Mouse (Mus musculus): ENCODE data around the gene Nfasc.

The Nfasc gene

GRCm38 (mm10) chr1:132541824-132542599, 199.6 kb downstream of the Nfasc start:
- no peak for DNase-seq (ENCODE audit: low spot score in 2 of 2)

GRCm38 (mm10) chr1:132541171-132541823, 200.3 kb downstream of the Nfasc start:
- DNase-seq (ENCODE audit: low spot score in 2 of 2): no peak

GRCm38 (mm10) chr1:132540701-132541100, 200.9 kb downstream of the Nfasc start:
- no peak for DNase-seq (ENCODE audit: low spot score in 2 of 2)

- no peak for DNase-seq (ENCODE audit: low spot score in 2 of 2)
These were observed 203.9 kb downstream of the Nfasc start for GRCm38 (mm10) chr1:132537736-132538135.

GRCm38 (mm10) chr1:132536416-132536815, 205.2 kb downstream of the Nfasc start:
- no peak for DNase-seq (ENCODE audit: low spot score in 2 of 2)

- DNase-seq (ENCODE audit: low spot score in 2 of 2): no peak
These were observed 206.1 kb downstream of the Nfasc start for GRCm38 (mm10) chr1:132535541-132535940.

- DNase-seq (ENCODE audit: low spot score in 2 of 2): peak in 1 of 2 experiments; percentile 23
These were observed 207.8 kb downstream of the Nfasc start for GRCm38 (mm10) chr1:132533840-132534239.

GRCm38 (mm10) chr1:132532521-132532920, 209.1 kb downstream of the Nfasc start:
- no peak for DNase-seq (ENCODE audit: low spot score in 2 of 2)

- peak in 1 of 2 experiments; percentile 14 for DNase-seq (ENCODE audit: low spot score in 2 of 2)
These were observed 210.9 kb downstream of the Nfasc start for GRCm38 (mm10) chr1:132530631-132531191.

GRCm38 (mm10) chr1:132528647-132529334, 212.8 kb downstream of the Nfasc start:
- no peak for DNase-seq (ENCODE audit: low spot score in 2 of 2)

GRCm38 (mm10) chr1:132528071-132528470, 213.5 kb downstream of the Nfasc start:
- DNase-seq (ENCODE audit: low spot score in 2 of 2): no peak

- DNase-seq (ENCODE audit: low spot score in 2 of 2): peak in 1 of 2 experiments; percentile 56
These were observed 215.8 kb downstream of the Nfasc start for GRCm38 (mm10) chr1:132525832-132526231.

GRCm38 (mm10) chr1:132523920-132524319, 217.7 kb downstream of the Nfasc start:
- DNase-seq (ENCODE audit: low spot score in 2 of 2): peak in 1 of 2 experiments; percentile 35

GRCm38 (mm10) chr1:132523048-132523447, 218.5 kb downstream of the Nfasc start:
- no peak for DNase-seq (ENCODE audit: low spot score in 2 of 2)

GRCm38 (mm10) chr1:132520764-132521163, 220.8 kb downstream of the Nfasc start:
- peak; percentile 27 to 54 for DNase-seq (ENCODE audit: low spot score in 2 of 2)

GRCm38 (mm10) chr1:132519734-132520133, 221.9 kb downstream of the Nfasc start:
- DNase-seq (ENCODE audit: low spot score in 2 of 2): no peak

- no peak for DNase-seq (ENCODE audit: low spot score in 2 of 2)
These were observed 223.0 kb downstream of the Nfasc start for GRCm38 (mm10) chr1:132518621-132519020.

GRCm38 (mm10) chr1:132516776-132517175, 224.8 kb downstream of the Nfasc start:
- no peak for DNase-seq (ENCODE audit: low spot score in 2 of 2)

- DNase-seq (ENCODE audit: low spot score in 2 of 2): no peak
These were observed 226.3 kb downstream of the Nfasc start for GRCm38 (mm10) chr1:132515339-132515738.

Data from spleen, postnatal 14 days (tissue).